Mouse (Mus musculus): ENCODE measurements at regions not wholly inside any gene's neighbourhood (a gene's known extent, or its start where the extent isn't known, plus 50 kb on each side); places are given as distances from the start of the nearest gene placed in this dataset.

DNA sequence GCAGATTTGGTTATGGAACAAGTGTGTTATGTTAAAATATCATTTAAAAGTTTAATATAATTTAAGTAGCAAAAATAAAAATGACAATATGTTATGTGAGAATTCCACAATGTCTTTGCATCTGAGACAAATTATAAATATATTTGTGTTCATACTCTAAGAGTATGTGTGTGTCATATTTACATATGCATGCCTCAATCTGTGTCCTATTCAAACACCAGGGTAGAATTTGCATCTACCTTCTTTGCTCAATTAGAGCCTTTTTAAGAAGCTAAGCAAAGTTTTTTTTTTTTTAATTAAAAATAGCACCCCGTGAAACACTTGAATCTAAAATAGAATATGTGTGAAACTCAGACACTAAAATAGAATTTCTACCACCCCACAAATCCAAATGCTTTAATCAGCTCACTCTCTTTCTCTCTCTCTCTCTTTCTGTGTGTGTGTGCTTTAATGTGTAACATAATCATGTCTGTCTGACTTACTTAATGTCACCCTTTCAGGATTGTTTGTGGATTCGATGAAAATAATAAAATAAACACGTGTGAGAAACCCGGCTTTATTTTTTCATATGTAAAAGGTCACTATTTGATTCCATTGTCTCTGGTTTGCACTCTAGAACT is 1019.6 kb downstream of the Pcdh7 start:
- H3K27ac ChIP-seq (ENCODE audit: insufficient read depth, low read depth) = no peak overlapping the region
- H3K79me2 ChIP-seq (replicated peaks; ENCODE audit: control insufficient read depth, extremely low read depth, insufficient read depth, poor library complexity, severe bottlenecking) = no peaks in the 10 kb centered on the region
- no peak overlapping the region for H3K9ac ChIP-seq (ENCODE audit: insufficient read depth, low read depth)
- H3K27me3 ChIP-seq (replicated peaks) = no peaks in the 10 kb centered on the region
- no peak overlapping the region for H3K4me3 ChIP-seq (replicated peaks in 1 of 3; ENCODE audit: low read depth in 2 of 3, low read length in 2 of 3, poor library complexity in 1 of 3)
- no peaks in the 10 kb centered on the region for H3K4me1 ChIP-seq (ENCODE audit: control insufficient read depth in 1 of 2, insufficient read depth in 2 of 2)
- in situ Hi-C loops (cut with MboI; ENCODE audit: low pct_ligation_motif_present, low pct_unique_long_range_greater_than_20kb, low sequenced_read_pairs) = no loop called here
- TF ChIP-seq MAZ (IDR thresholded peaks at IDR 0.05; ENCODE audit: low read depth, low read length) = no peak
- no peak for TF ChIP-seq ZKSCAN1 (IDR thresholded peaks at IDR 0.05; ENCODE audit: borderline replicate concordance, low read depth, low read length)
- no peak for TF ChIP-seq PAX5 (IDR thresholded peaks at IDR 0.05; ENCODE audit: low read length)
- TF ChIP-seq GABPA (IDR thresholded peaks at IDR 0.05; ENCODE audit: insufficient replicate concordance, low read depth, low read length) = no peak
- TF ChIP-seq MAX (IDR thresholded peaks at IDR 0.05; ENCODE audit: low read length) = no peak
- no peak for TF ChIP-seq ELF1 (IDR thresholded peaks at IDR 0.05; ENCODE audit: low read depth, low read length)
- TF ChIP-seq IRF4 (IDR thresholded peaks at IDR 0.05; ENCODE audit: low read depth, low read length) = no peak
- no peak for TF ChIP-seq E2F4 (IDR thresholded peaks at IDR 0.05; ENCODE audit: insufficient replicate concordance, low read depth, low read length)
- TF ChIP-seq BHLHE40 (IDR thresholded peaks at IDR 0.05; ENCODE audit: low read depth, low read length) = no peak
- no peak for TF ChIP-seq SIN3A (IDR thresholded peaks at IDR 0.05; ENCODE audit: low read length)
- TF ChIP-seq UBTF (IDR thresholded peaks at IDR 0.05; ENCODE audit: low read depth, low read length) = no peak
- TF ChIP-seq JUND (conservative IDR thresholded peaks at IDR 0.05; ENCODE audit: low read depth, low read length) = no peak
- TF ChIP-seq USF1 (IDR thresholded peaks at IDR 0.05; ENCODE audit: low read depth, low read length) = no peak
- no peak for TF ChIP-seq SMC3 (IDR thresholded peaks at IDR 0.05; ENCODE audit: low read depth, low read length)
- no peak for TF ChIP-seq EP300 (IDR thresholded peaks at IDR 0.05; ENCODE audit: low read length)
- no peak overlapping the region for H3K4me2 ChIP-seq (ENCODE audit: insufficient read depth, low read depth, poor library complexity, severe bottlenecking)
- DNase-seq (ENCODE audit: extremely low read depth) = no peak
- dilution Hi-C loops (cut with MboI; ENCODE audit: extremely low pct_ligation_motif_present, extremely low pct_unique_long_range_greater_than_20kb, low sequenced_read_pairs) = no loop called here
- peaks cover 15% of the 10 kb centered on the region for H3K9me3 ChIP-seq (replicated peaks; ENCODE audit: low read length)
- no peaks in the 10 kb centered on the region for H3K36me3 ChIP-seq (replicated peaks in 1 of 2; ENCODE audit: control insufficient read depth in 1 of 2, insufficient read depth in 1 of 2, low read length in 1 of 2)

DNA sequence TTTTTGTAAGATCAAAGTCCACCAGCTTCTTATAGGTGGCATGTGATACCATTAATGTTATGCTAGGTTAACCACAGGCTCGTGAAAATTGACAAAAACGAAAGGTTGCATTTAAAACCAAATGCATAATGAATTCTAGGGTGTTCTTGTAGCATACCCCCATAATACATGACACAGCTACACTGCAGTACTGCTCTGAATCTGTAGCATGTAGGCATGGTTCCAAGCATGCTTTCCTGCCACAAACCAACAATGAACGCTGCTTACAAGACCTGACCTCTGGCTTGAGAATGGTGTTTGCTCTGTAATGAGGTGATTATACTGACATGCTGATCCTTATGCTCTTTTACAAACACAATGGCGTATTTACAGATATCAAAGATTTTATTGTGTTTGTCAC is 1020.3 kb downstream of the Pcdh7 start:
- TF ChIP-seq MXI1 (IDR thresholded peaks at IDR 0.05; ENCODE audit: low read depth, low read length) (no peak), GABPA (IDR thresholded peaks at IDR 0.05; ENCODE audit: insufficient replicate concordance, low read depth, low read length) (no peak), TBP (conservative IDR thresholded peaks at IDR 0.05; ENCODE audit: low read depth, low read length) (no peak), NELFE (IDR thresholded peaks at IDR 0.05; ENCODE audit: low read depth, low read length) (no peak), JUN (IDR thresholded peaks at IDR 0.05; ENCODE audit: insufficient read depth, low read depth, low read length) (no peak), KAT2A (IDR thresholded peaks at IDR 0.05; ENCODE audit: insufficient replicate concordance, low read length) (no peak), ZMIZ1 (IDR thresholded peaks at IDR 0.05; ENCODE audit: low read depth, low read length) (no peak), USF2 (conservative IDR thresholded peaks at IDR 0.05; ENCODE audit: low read depth, low read length) (no peak), JUND (conservative IDR thresholded peaks at IDR 0.05; ENCODE audit: low read depth, low read length) (no peak), ZNF384 (IDR thresholded peaks at IDR 0.05; ENCODE audit: low read depth, low read length) (no peak)
- H3K27ac ChIP-seq (ENCODE audit: insufficient read depth, low read depth) = no peak overlapping the region
- no peaks in the 10 kb centered on the region for H3K79me2 ChIP-seq (replicated peaks; ENCODE audit: control insufficient read depth, extremely low read depth, insufficient read depth, poor library complexity, severe bottlenecking)
- H3K4me3 ChIP-seq (replicated peaks in 1 of 3; ENCODE audit: low read depth in 2 of 3, low read length in 2 of 3, poor library complexity in 1 of 3) = no peak overlapping the region
- no peak overlapping the region for H3K9ac ChIP-seq (ENCODE audit: insufficient read depth, low read depth)
- DNase-seq (ENCODE audit: extremely low read depth) = no peak
- H3K36me3 ChIP-seq (replicated peaks in 1 of 2; ENCODE audit: control insufficient read depth in 1 of 2, insufficient read depth in 1 of 2, low read length in 1 of 2) = no peaks in the 10 kb centered on the region
- no peak overlapping the region for H3K4me2 ChIP-seq (ENCODE audit: insufficient read depth, low read depth, poor library complexity, severe bottlenecking)
- dilution Hi-C loops (cut with MboI; ENCODE audit: extremely low pct_ligation_motif_present, extremely low pct_unique_long_range_greater_than_20kb, low sequenced_read_pairs) (no loop called here), in situ Hi-C loops (cut with MboI; ENCODE audit: low pct_ligation_motif_present, low pct_unique_long_range_greater_than_20kb, low sequenced_read_pairs) (no loop called here)
- H3K9me3 ChIP-seq (replicated peaks; ENCODE audit: low read length) = peaks cover 15% of the 10 kb centered on the region
- H3K4me1 ChIP-seq (ENCODE audit: control insufficient read depth in 1 of 2, insufficient read depth in 2 of 2) = no peaks in the 10 kb centered on the region
- no peaks in the 10 kb centered on the region for H3K27me3 ChIP-seq (replicated peaks)

All from CH12.LX (cell line).